Mouse (Mus musculus) c-Kit-negative CD71-positive TER-119-positive erythroid progenitor cells, embryonic 14.5 days (primary cell): ENCODE data around the gene Haus8.
"Not testable (repeated sequence)": the region's sequence is repeated elsewhere in the genome, so short reads cannot be mapped to it uniquely, and the experiment has no call there.

Experiments
- DNase-seq: peaks from one replicate; pipeline ENCODE4 v3.0.0-alpha.2; 2013; ENCODE audit warnings: low read depth, low spot score

The Haus8 gene

GRCm38 (mm10) chr8:71272286-71273150 lies at the start of gene Haus8, which contains the start of gene Myo9b:
Gene Haus8 (minus strand): TSS chr8:71272934.
Gene Myo9b (plus strand): TSS chr8:71272714.
- peak; percentile 98 for DNase-seq

- DNase-seq, result not testable (repeated sequence)
These were observed 47.0 kb upstream of the Haus8 start for GRCm38 (mm10) chr8:71319760-71320159.

GRCm38 (mm10) chr8:71318610-71319009 lies 45.9 kb upstream of the Haus8 start:
- DNase-seq, result not testable (repeated sequence)

GRCm38 (mm10) chr8:71316486-71317031 lies 43.8 kb upstream of the Haus8 start:
- DNase-seq, result peak; percentile 33

GRCm38 (mm10) chr8:71315972-71316371 lies 43.2 kb upstream of the Haus8 start:
- no peak for DNase-seq

GRCm38 (mm10) chr8:71313951-71314350 lies 41.2 kb upstream of the Haus8 start:
- peak; percentile 56 for DNase-seq

GRCm38 (mm10) chr8:71312700-71313099 lies 40.0 kb upstream of the Haus8 start:
- DNase-seq, result no peak

GRCm38 (mm10) chr8:71310446-71310845 lies 37.7 kb upstream of the Haus8 start:
- DNase-seq, result no peak

GRCm38 (mm10) chr8:71307913-71308312 lies 35.2 kb upstream of the Haus8 start:
- DNase-seq, result no peak

- no peak for DNase-seq
These were observed 34.6 kb upstream of the Haus8 start for GRCm38 (mm10) chr8:71307371-71307770.

- DNase-seq, result no peak
These were observed 33.3 kb upstream of the Haus8 start for GRCm38 (mm10) chr8:71305988-71306387.

GRCm38 (mm10) chr8:71303632-71304031 lies 30.9 kb upstream of the Haus8 start:
- no peak for DNase-seq

- no peak for DNase-seq
These were observed 30.1 kb upstream of the Haus8 start for GRCm38 (mm10) chr8:71302788-71303187.

- no peak for DNase-seq
These were observed 27.0 kb upstream of the Haus8 start for GRCm38 (mm10) chr8:71299716-71300115.

- DNase-seq, result no peak
These were observed 24.7 kb upstream of the Haus8 start for GRCm38 (mm10) chr8:71297439-71297838.

- no peak for DNase-seq
These were observed 24.1 kb upstream of the Haus8 start for GRCm38 (mm10) chr8:71296784-71297183.

GRCm38 (mm10) chr8:71296188-71296621 lies 23.5 kb upstream of the Haus8 start:
- DNase-seq, result no peak

- DNase-seq, result not testable (repeated sequence)
These were observed 21.2 kb upstream of the Haus8 start for GRCm38 (mm10) chr8:71293930-71294329.

GRCm38 (mm10) chr8:71291351-71291750 lies 18.6 kb upstream of the Haus8 start:
- DNase-seq, result no peak

- no peak for DNase-seq
These were observed 18.2 kb upstream of the Haus8 start for GRCm38 (mm10) chr8:71290911-71291310.

GRCm38 (mm10) chr8:71290211-71290610 lies 17.5 kb upstream of the Haus8 start:
- DNase-seq, result no peak

GRCm38 (mm10) chr8:71289098-71289497 lies 16.4 kb upstream of the Haus8 start:
- DNase-seq, result no peak

- DNase-seq, result no peak
These were observed 15.8 kb upstream of the Haus8 start for GRCm38 (mm10) chr8:71288441-71288949.
